Mouse (Mus musculus): Measurements from ENCODE around the gene B4gat1. TPM values are rescaled to one million over a fixed set of nuclear protein-coding genes. Genes with fewer than 3 reads are reported as not detected.

B4gat1 gene
- total and polyA plus RNA-seq, 3 experiments: 6.9 to 9.6 TPM; not detected in 1

DNA sequence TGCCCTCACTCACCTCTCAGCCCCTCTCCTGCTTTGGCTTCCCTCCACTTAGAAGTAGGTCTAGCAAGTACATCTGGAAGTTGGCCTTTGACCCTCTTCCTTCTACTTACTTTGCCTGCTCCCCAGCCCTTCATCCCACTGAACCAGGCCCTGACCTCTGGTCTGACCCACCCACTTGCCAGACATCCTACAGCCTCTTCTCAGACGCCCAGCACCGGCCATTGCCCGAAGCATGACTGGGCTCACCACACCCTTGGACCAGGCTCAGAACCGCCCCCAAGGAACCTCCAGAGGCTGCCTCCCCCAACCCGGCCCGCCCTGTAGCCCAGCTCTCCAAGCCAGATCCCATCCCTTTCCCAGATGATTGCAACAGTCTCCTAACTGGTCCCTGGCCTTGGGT lies 23.8 kb downstream of the B4gat1 start:
- no peak for DNase-seq (ENCODE audit: low read depth, low spot score)
- Histone ChIP-seq H3K27ac (ENCODE audit: control insufficient read depth, low read depth, low read length) (no peak overlapping the region), H3K9ac (ENCODE audit: control insufficient read depth, low read depth, low read length, poor library complexity, severe bottlenecking) (no peak overlapping the region), H3K79me2 (ENCODE audit: control insufficient read depth, insufficient read depth, low read length, poor library complexity) (no peaks in the 10 kb centered on the region), H3K4me3 (ENCODE audit: control insufficient read depth in 1 of 2, insufficient read depth in 1 of 2, low read depth in 2 of 2, low read length in 2 of 2) (no peak overlapping the region), H3K9me3 (replicated peaks; ENCODE audit: insufficient read depth, low read length) (no peaks in the 10 kb centered on the region), H3K27me3 (ENCODE audit: control insufficient read depth in 1 of 2, insufficient read depth in 2 of 2, low read length in 2 of 2) (no peaks in the 10 kb centered on the region), H3K4me1 (ENCODE audit: control insufficient read depth in 1 of 2, insufficient read depth in 2 of 2, low read length in 2 of 2) (peaks cover 0 to 37% of the 10 kb centered on the region in 2 experiments; a peak in 3 of 4 replicates), H3K36me3 (ENCODE audit: control insufficient read depth in 1 of 2, insufficient read depth in 2 of 2, low read length in 2 of 2) (peaks cover 0 to 15% of the 10 kb centered on the region in 2 experiments; a peak in 1 of 4 replicates)
- TF ChIP-seq GATA1 (IDR thresholded peaks at IDR 0.05; ENCODE audit: low read depth, low read length) (no peak), E2F4 (IDR thresholded peaks at IDR 0.05; ENCODE audit: borderline replicate concordance, low read depth, low read length) (no peak), TAL1 (IDR thresholded peaks at IDR 0.05; ENCODE audit: low read length) (no peak), JUND (IDR thresholded peaks at IDR 0.05; ENCODE audit: low read depth, low read length) (no peak), MXI1 (IDR thresholded peaks at IDR 0.05; ENCODE audit: low read depth, low read length) (no peak), MEF2A (IDR thresholded peaks at IDR 0.05; ENCODE audit: extremely low read depth, insufficient replicate concordance, low read depth, low read length, poor library complexity, severe bottlenecking) (no peak), EP300 (IDR thresholded peaks at IDR 0.05; ENCODE audit: low read depth in 1 of 2, low read length in 2 of 2) (no peak), ZMIZ1 (IDR thresholded peaks at IDR 0.05; ENCODE audit: low read depth, low read length) (no peak), MAFK (IDR thresholded peaks at IDR 0.05; ENCODE audit: borderline replicate concordance, low read depth, low read length) (no peak), CTCF (IDR thresholded peaks at IDR 0.05 in 2 of 3, conservative IDR thresholded peaks at IDR 0.05 in 1 of 3; ENCODE audit: control insufficient read depth in 1 of 3, insufficient read depth in 1 of 3, low read depth in 2 of 3, low read length in 3 of 3, poor library complexity in 1 of 3, severe bottlenecking in 1 of 3) (no peak), TCF12 (IDR thresholded peaks at IDR 0.05; ENCODE audit: low read depth, low read length) (no peak), POLR2AphosphoS5 (IDR thresholded peaks at IDR 0.05; ENCODE audit: borderline replicate concordance, low read depth, low read length) (no peak), POLR2A (IDR thresholded peaks at IDR 0.05; ENCODE audit: control insufficient read depth in 1 of 2, insufficient read depth in 1 of 2, low read depth in 1 of 2, low read length in 2 of 2, poor library complexity in 1 of 2) (no peak), TBP (IDR thresholded peaks at IDR 0.05; ENCODE audit: low read depth, low read length) (no peak), NELFE (IDR thresholded peaks at IDR 0.05; ENCODE audit: low read depth, low read length) (no peak), ETS1 (IDR thresholded peaks at IDR 0.05; ENCODE audit: low read depth, low read length) (no peak), UBTF (IDR thresholded peaks at IDR 0.05; ENCODE audit: borderline replicate concordance, insufficient read depth, low read depth, low read length) (no peak), KAT2A (conservative IDR thresholded peaks at IDR 0.05; ENCODE audit: low read depth, low read length) (no peak)

DNA sequence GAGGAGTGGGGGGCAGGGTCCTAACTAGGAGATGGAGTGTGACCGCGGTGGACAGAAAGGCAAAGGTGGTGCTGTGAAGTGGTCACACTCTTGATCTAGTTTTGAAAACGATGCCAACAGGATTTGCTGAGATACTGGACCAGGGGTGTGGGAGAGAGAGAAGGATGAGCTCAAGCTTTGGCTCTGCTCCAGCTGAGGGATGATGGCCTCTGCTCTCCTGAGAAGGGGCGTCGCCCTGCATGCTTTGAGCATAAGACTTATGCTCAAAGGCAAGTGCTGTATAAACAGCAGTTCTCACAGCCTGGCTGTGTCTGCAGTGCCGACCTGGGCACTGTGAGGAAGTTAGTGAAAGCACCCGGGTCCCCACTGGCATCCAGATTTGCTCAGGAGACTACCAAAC lies 26.5 kb downstream of the B4gat1 start:
- Histone ChIP-seq H3K9me3 (replicated peaks; ENCODE audit: insufficient read depth, low read length) (no peaks in the 10 kb centered on the region), H3K27me3 (ENCODE audit: control insufficient read depth in 1 of 2, insufficient read depth in 2 of 2, low read length in 2 of 2) (no peaks in the 10 kb centered on the region), H3K4me1 (ENCODE audit: control insufficient read depth in 1 of 2, insufficient read depth in 2 of 2, low read length in 2 of 2) (peaks cover 0 to 31% of the 10 kb centered on the region in 2 experiments; a peak in 3 of 4 replicates), H3K36me3 (ENCODE audit: control insufficient read depth in 1 of 2, insufficient read depth in 2 of 2, low read length in 2 of 2) (peaks cover 0 to 10% of the 10 kb centered on the region in 2 experiments; a peak in 1 of 4 replicates), H3K4me3 (ENCODE audit: control insufficient read depth in 1 of 2, insufficient read depth in 1 of 2, low read depth in 2 of 2, low read length in 2 of 2) (no peak overlapping the region), H3K27ac (ENCODE audit: control insufficient read depth, low read depth, low read length) (no peak overlapping the region), H3K9ac (ENCODE audit: control insufficient read depth, low read depth, low read length, poor library complexity, severe bottlenecking) (no peak overlapping the region), H3K79me2 (ENCODE audit: control insufficient read depth, insufficient read depth, low read length, poor library complexity) (no peaks in the 10 kb centered on the region; the same call in 1 of the 2 replicates)
- no peak for TF ChIP-seq MAFK (IDR thresholded peaks at IDR 0.05; ENCODE audit: borderline replicate concordance, low read depth, low read length)
- TF ChIP-seq EP300 (IDR thresholded peaks at IDR 0.05; ENCODE audit: low read depth in 1 of 2, low read length in 2 of 2): no peak
- no peak for TF ChIP-seq TBP (IDR thresholded peaks at IDR 0.05; ENCODE audit: low read depth, low read length)
- TF ChIP-seq RAD21 (IDR thresholded peaks at IDR 0.05; ENCODE audit: low read depth, low read length): no peak
- no peak for TF ChIP-seq POLR2AphosphoS2 (IDR thresholded peaks at IDR 0.05; ENCODE audit: low read length)
- no peak for TF ChIP-seq USF2 (IDR thresholded peaks at IDR 0.05; ENCODE audit: borderline replicate concordance in 1 of 2, insufficient read depth in 1 of 2, low read depth in 1 of 2, low read length in 2 of 2)
- no peak for TF ChIP-seq SMC3 (IDR thresholded peaks at IDR 0.05; ENCODE audit: low read depth, low read length)
- no peak for TF ChIP-seq TAL1 (IDR thresholded peaks at IDR 0.05; ENCODE audit: low read length)
- TF ChIP-seq CHD1 (IDR thresholded peaks at IDR 0.05; ENCODE audit: low read depth, low read length): no peak
- no peak for TF ChIP-seq MEF2A (IDR thresholded peaks at IDR 0.05; ENCODE audit: extremely low read depth, insufficient replicate concordance, low read depth, low read length, poor library complexity, severe bottlenecking)
- TF ChIP-seq POLR2A (IDR thresholded peaks at IDR 0.05; ENCODE audit: control insufficient read depth in 1 of 2, insufficient read depth in 1 of 2, low read depth in 1 of 2, low read length in 2 of 2, poor library complexity in 1 of 2): no peak
- no peak for TF ChIP-seq UBTF (IDR thresholded peaks at IDR 0.05; ENCODE audit: borderline replicate concordance, insufficient read depth, low read depth, low read length)
- no peak for TF ChIP-seq NELFE (IDR thresholded peaks at IDR 0.05; ENCODE audit: low read depth, low read length)
- TF ChIP-seq ELF1 (IDR thresholded peaks at IDR 0.05; ENCODE audit: low read depth, low read length): no peak
- TF ChIP-seq ZKSCAN1 (IDR thresholded peaks at IDR 0.05; ENCODE audit: low read depth, low read length): no peak
- TF ChIP-seq CHD2 (IDR thresholded peaks at IDR 0.05; ENCODE audit: low read length): no peak
- TF ChIP-seq NRF1 (IDR thresholded peaks at IDR 0.05; ENCODE audit: insufficient read depth, low read depth, low read length, poor library complexity, severe bottlenecking): no peak
- no peak for TF ChIP-seq HCFC1 (IDR thresholded peaks at IDR 0.05; ENCODE audit: low read depth, low read length)
- no peak for TF ChIP-seq CTCF (IDR thresholded peaks at IDR 0.05 in 2 of 3, conservative IDR thresholded peaks at IDR 0.05 in 1 of 3; ENCODE audit: control insufficient read depth in 1 of 3, insufficient read depth in 1 of 3, low read depth in 2 of 3, low read length in 3 of 3, poor library complexity in 1 of 3, severe bottlenecking in 1 of 3)
- no peak for TF ChIP-seq GATA1 (IDR thresholded peaks at IDR 0.05; ENCODE audit: low read depth, low read length)
- peak; percentile 66 for DNase-seq (ENCODE audit: low read depth, low spot score)

All from MEL (cell line).